Mouse (Mus musculus): Measurements from ENCODE around the gene Zfp354c.

DNA sequence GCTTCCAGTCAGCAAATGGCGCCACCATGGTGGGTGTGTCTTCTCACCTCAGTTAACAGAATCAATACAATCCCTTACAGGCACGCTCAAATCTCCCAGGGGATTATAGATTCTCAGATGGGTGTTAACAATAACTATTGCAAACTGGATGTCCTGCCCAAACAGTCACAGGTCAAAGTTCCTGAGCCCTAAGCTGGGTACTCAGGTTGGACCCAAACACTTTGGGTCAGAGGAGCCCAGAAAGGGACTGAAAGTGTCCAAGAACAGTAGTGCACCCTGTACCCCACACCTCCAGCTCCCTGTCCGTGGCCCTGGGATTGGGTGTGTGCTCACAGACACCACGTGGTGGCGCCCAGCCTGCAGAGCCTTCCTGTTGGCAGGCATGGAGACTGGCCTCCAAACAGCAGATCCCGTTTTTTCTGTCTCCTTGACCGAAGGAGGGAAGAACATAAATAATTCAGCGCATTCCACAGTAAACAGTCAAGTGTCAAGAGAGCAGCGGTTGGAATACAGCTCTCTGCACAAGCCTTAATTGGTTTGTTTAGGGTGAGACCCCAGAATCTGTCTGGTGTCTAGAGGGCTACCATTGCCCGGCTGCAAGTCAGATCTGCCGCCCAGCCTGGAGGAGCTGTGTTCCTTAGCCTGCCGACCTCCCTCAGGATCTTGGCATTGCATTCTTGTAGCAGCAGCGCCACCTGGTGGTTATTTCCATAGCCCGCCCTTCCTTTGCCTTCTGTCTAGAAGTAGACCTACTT is 58.4 kb downstream of the Zfp354c start:
- TF ChIP-seq POLR2A (IDR thresholded peaks at IDR 0.05; ENCODE audit: low read depth, low read length) (no peak), JUND (conservative IDR thresholded peaks at IDR 0.05; ENCODE audit: low read depth, low read length) (no peak), EP300 (IDR thresholded peaks at IDR 0.05; ENCODE audit: low read length) (no peak)
